In genomic region chr5:140268396-140268795, GRCm38 (mm10) we compare ENCODE assay signal across 24 mouse cellular contexts. TPM values are rescaled to one million over a fixed set of nuclear protein-coding genes. Genes with fewer than 3 reads are reported as not detected.
DNase-seq lines count a peak whose midpoint lies in the region; ATAC-seq and TF ChIP-seq lines count a peak whose summit lies in the region.
"Had no signal": no experiment of that assay in that cellular context is flagged by ENCODE, and none has a peak within 500 bp of the region (broad histone marks: within the 10 kb centered on the region; RNA-seq: fewer than 3 reads in every experiment).

No protein-coding gene starts in this region.

- no peak for ATAC-seq in forebrain, embryonic 12.5 days (ENCODE audit: low FRiP score)
- no peak for ATAC-seq in forebrain, embryonic 16.5 days
- no peak for ATAC-seq in midbrain, embryonic 14.5 days (ENCODE audit: low FRiP score, low TSS enrichment)
- ATAC-seq in midbrain, postnatal 0 days (ENCODE audit: low FRiP score), result no peak
- no peak for ATAC-seq in limb, embryonic 12.5 days (ENCODE audit: insufficient number of reproducible peaks, insufficient read depth, low FRiP score, low TSS enrichment, low read depth)
- ATAC-seq: activated CD4-positive, CD25-positive, alpha-beta regulatory T cell, adult 4 months; CD4-positive, CD25-positive, alpha-beta regulatory T cell, adult 4 months had no signal

- peaks cover 7% of the 10 kb centered on the region for H3K36me3 ChIP-seq in forebrain, embryonic 12.5 days (replicated peaks)
- no peaks in the 10 kb centered on the region for H3K36me3 ChIP-seq in forebrain, embryonic 16.5 days (ENCODE audit: control insufficient read depth, insufficient read depth)
- H3K36me3 ChIP-seq in midbrain, embryonic 14.5 days (ENCODE audit: control insufficient read depth, insufficient read depth, low read length), result peaks cover 4% of the 10 kb centered on the region; the same call in 1 of the 2 replicates
- H3K36me3 ChIP-seq in midbrain, postnatal 0 days (ENCODE audit: insufficient read depth, low read length), result no peaks in the 10 kb centered on the region
- no peaks in the 10 kb centered on the region for H3K36me3 ChIP-seq in thymus, adult 2 months (ENCODE audit: control insufficient read depth, insufficient read depth, low read length)
- peaks cover 24% of the 10 kb centered on the region for H3K36me3 ChIP-seq in limb, embryonic 12.5 days
- no peaks in the 10 kb centered on the region for H3K36me3 ChIP-seq in kidney, adult 2 months (ENCODE audit: control insufficient read depth, insufficient read depth, low read length)
- H3K36me3 ChIP-seq: hindbrain, embryonic 15.5 days had no signal

- peaks cover 30% of the 10 kb centered on the region for H3K4me1 ChIP-seq in forebrain, embryonic 12.5 days
- peaks cover 18% of the 10 kb centered on the region for H3K4me1 ChIP-seq in forebrain, embryonic 16.5 days (replicated peaks; ENCODE audit: control insufficient read depth, insufficient read depth, low read length)
- peaks cover 19% of the 10 kb centered on the region for H3K4me1 ChIP-seq in midbrain, embryonic 14.5 days (ENCODE audit: control insufficient read depth, insufficient read depth, low read length)
- peaks cover 5% of the 10 kb centered on the region; the same call in 1 of the 2 replicates for H3K4me1 ChIP-seq in midbrain, postnatal 0 days (ENCODE audit: insufficient read depth, low read length)
- peaks cover 66% of the 10 kb centered on the region for H3K4me1 ChIP-seq in thymus, adult 2 months (replicated peaks; ENCODE audit: control insufficient read depth, insufficient read depth, low read length)
- peaks cover 20% of the 10 kb centered on the region for H3K4me1 ChIP-seq in limb, embryonic 12.5 days (replicated peaks)
- H3K4me1 ChIP-seq in kidney, adult 2 months (ENCODE audit: control insufficient read depth, insufficient read depth, low read length), result no peaks in the 10 kb centered on the region

- 48% methylated on average over 4 of the region's 4 CpGs for WGBS in forebrain, embryonic 12.5 days
- 17% methylated on average over 4 of the region's 4 CpGs for WGBS in forebrain, embryonic 16.5 days
- 59% methylated on average over 4 of the region's 4 CpGs for WGBS in midbrain, embryonic 14.5 days
- WGBS in midbrain, postnatal 0 days, result 36% methylated on average over 4 of the region's 4 CpGs
- WGBS in thymus, adult 2 months, result 93% methylated on average over 4 of the region's 4 CpGs
- 32% methylated on average over 4 of the region's 4 CpGs for WGBS in limb, embryonic 12.5 days
- WGBS in kidney, adult 2 months, result 70% methylated on average over 4 of the region's 4 CpGs

- TF ChIP-seq POLR2A in thymus, adult 2 months (IDR thresholded peaks at IDR 0.05; ENCODE audit: control insufficient read depth, extremely low read depth, insufficient read depth, low read length, poor library complexity), result no peak
- TF ChIP-seq POLR2A in kidney, adult 2 months (IDR thresholded peaks at IDR 0.05; ENCODE audit: low read depth, low read length), result no peak

- peak; percentile 58 for DNase-seq in midbrain, embryonic 14.5 days
- DNase-seq in midbrain, postnatal 0 days (ENCODE audit: low spot score), result no peak
- no peak for DNase-seq in thymus, adult 2 months
- DNase-seq in thymus, postnatal 25 days, result no peak
- no peak for DNase-seq in kidney, adult 2 months
- DNase-seq: adrenal gland, adult 8-10 months; adrenal gland, postnatal 25 days; cerebellum, adult 11 months; cerebellum, adult 2 months; cerebellum, adult 9-11 months; cerebellum, postnatal 25 days; gastrocnemius, adult 2 months; gastrocnemius, postnatal 14 days; heart, adult 11 months had no signal

- no peak overlapping the region for H3K4me3 ChIP-seq in forebrain, embryonic 12.5 days (replicated peaks)
- H3K4me3 ChIP-seq in forebrain, embryonic 16.5 days (replicated peaks; ENCODE audit: low read length), result no peak overlapping the region
- no peak overlapping the region for H3K4me3 ChIP-seq in midbrain, embryonic 14.5 days (replicated peaks; ENCODE audit: low read depth, low read length)
- H3K4me3 ChIP-seq in midbrain, postnatal 0 days (ENCODE audit: low read depth, low read length), result no peak overlapping the region
- H3K4me3 ChIP-seq in thymus, adult 2 months (ENCODE audit: control insufficient read depth, insufficient read depth, low read length), result no peak overlapping the region
- H3K4me3 ChIP-seq in limb, embryonic 12.5 days (replicated peaks), result no peak overlapping the region
- no peak overlapping the region for H3K4me3 ChIP-seq in kidney, adult 2 months (ENCODE audit: insufficient read depth, low read depth, low read length)
- H3K4me3 ChIP-seq: embryonic facial prominence, embryonic 12.5 days; embryonic facial prominence, embryonic 15.5 days; gastrocnemius, adult 2 months; hindbrain, embryonic 12.5 days; hindbrain, embryonic 15.5 days had no signal

- H3K27ac ChIP-seq in forebrain, embryonic 12.5 days, result peak overlapping the region; percentile 56; the same call in 1 of the 2 replicates
- H3K27ac ChIP-seq in forebrain, embryonic 16.5 days (ENCODE audit: low read length), result no peak overlapping the region
- no peak overlapping the region for H3K27ac ChIP-seq in midbrain, embryonic 14.5 days (replicated peaks; ENCODE audit: low read depth, low read length)
- H3K27ac ChIP-seq in midbrain, postnatal 0 days (ENCODE audit: low read depth, low read length), result no peak overlapping the region
- H3K27ac ChIP-seq in thymus, adult 2 months (ENCODE audit: control insufficient read depth, insufficient read depth, low read length), result peak overlapping the region; percentile 30
- H3K27ac ChIP-seq in limb, embryonic 12.5 days, result peak overlapping the region; percentile 69; the same call in 1 of the 2 replicates
- no peak overlapping the region for H3K27ac ChIP-seq in kidney, adult 2 months (ENCODE audit: insufficient read depth, low read depth, low read length)
- H3K27ac ChIP-seq: embryonic facial prominence, embryonic 12.5 days; embryonic facial prominence, embryonic 15.5 days; gastrocnemius, adult 2 months; hindbrain, embryonic 12.5 days; hindbrain, embryonic 15.5 days had no signal

- H3K4me2 ChIP-seq in forebrain, embryonic 12.5 days, result no peak overlapping the region
- H3K4me2 ChIP-seq in forebrain, embryonic 16.5 days (ENCODE audit: low read length), result no peak overlapping the region
- H3K4me2 ChIP-seq in midbrain, embryonic 14.5 days (ENCODE audit: low read length), result no peak overlapping the region
- H3K4me2 ChIP-seq in midbrain, postnatal 0 days (ENCODE audit: low read depth, low read length, poor library complexity, severe bottlenecking), result no peak overlapping the region
- no peak overlapping the region for H3K4me2 ChIP-seq in limb, embryonic 12.5 days
- H3K4me2 ChIP-seq: embryonic facial prominence, embryonic 12.5 days; embryonic facial prominence, embryonic 15.5 days; heart, embryonic 11.5 days; hindbrain, embryonic 12.5 days; hindbrain, embryonic 15.5 days had no signal

- no peak for TF ChIP-seq CTCF in midbrain, postnatal 0 days (IDR thresholded peaks at IDR 0.05)
- no peak for TF ChIP-seq CTCF in thymus, adult 2 months (IDR thresholded peaks at IDR 0.05; ENCODE audit: borderline replicate concordance, control insufficient read depth, extremely low read depth, insufficient read depth, low read length, poor library complexity)
- no peak for TF ChIP-seq CTCF in kidney, adult 2 months (conservative IDR thresholded peaks at IDR 0.05; ENCODE audit: insufficient read depth, insufficient read length, low read depth, low read length)

- no peak overlapping the region for H3K9ac ChIP-seq in forebrain, embryonic 12.5 days
- H3K9ac ChIP-seq in forebrain, embryonic 16.5 days (replicated peaks; ENCODE audit: low read depth, low read length), result no peak overlapping the region
- no peak overlapping the region for H3K9ac ChIP-seq in midbrain, embryonic 14.5 days (replicated peaks; ENCODE audit: low read length)
- H3K9ac ChIP-seq in midbrain, postnatal 0 days (replicated peaks; ENCODE audit: low read length, poor library complexity, severe bottlenecking), result no peak overlapping the region
- no peak overlapping the region for H3K9ac ChIP-seq in limb, embryonic 12.5 days (replicated peaks)
- H3K9ac ChIP-seq: embryonic facial prominence, embryonic 12.5 days; embryonic facial prominence, embryonic 15.5 days; hindbrain, embryonic 12.5 days; hindbrain, embryonic 15.5 days had no signal

- H3K27me3 ChIP-seq in forebrain, embryonic 12.5 days, result no peaks in the 10 kb centered on the region
- H3K27me3 ChIP-seq in forebrain, embryonic 16.5 days (replicated peaks; ENCODE audit: control insufficient read depth, insufficient read depth, low read length), result no peaks in the 10 kb centered on the region
- H3K27me3 ChIP-seq in midbrain, embryonic 14.5 days (ENCODE audit: control insufficient read depth, insufficient read depth, low read length), result no peaks in the 10 kb centered on the region
- H3K27me3 ChIP-seq in midbrain, postnatal 0 days (ENCODE audit: insufficient read depth, low read length), result no peaks in the 10 kb centered on the region
- H3K27me3 ChIP-seq in thymus, adult 2 months (ENCODE audit: control insufficient read depth, insufficient read depth, low read length), result no peaks in the 10 kb centered on the region
- H3K27me3 ChIP-seq in limb, embryonic 12.5 days, result no peaks in the 10 kb centered on the region
- no peaks in the 10 kb centered on the region for H3K27me3 ChIP-seq in kidney, adult 2 months (replicated peaks; ENCODE audit: control insufficient read depth, insufficient read depth, low read length)
- H3K27me3 ChIP-seq: embryonic facial prominence, embryonic 12.5 days; embryonic facial prominence, embryonic 15.5 days; hindbrain, embryonic 12.5 days; hindbrain, embryonic 15.5 days had no signal

- no peaks in the 10 kb centered on the region for H3K9me3 ChIP-seq in forebrain, embryonic 12.5 days
- no peaks in the 10 kb centered on the region for H3K9me3 ChIP-seq in forebrain, embryonic 16.5 days (ENCODE audit: control insufficient read depth, low read length)
- no peaks in the 10 kb centered on the region for H3K9me3 ChIP-seq in midbrain, embryonic 14.5 days (ENCODE audit: control insufficient read depth, low read length)
- H3K9me3 ChIP-seq in midbrain, postnatal 0 days (ENCODE audit: low read length), result no peaks in the 10 kb centered on the region
- no peaks in the 10 kb centered on the region for H3K9me3 ChIP-seq in limb, embryonic 12.5 days
- H3K9me3 ChIP-seq: embryonic facial prominence, embryonic 12.5 days; embryonic facial prominence, embryonic 15.5 days; hindbrain, embryonic 12.5 days; hindbrain, embryonic 15.5 days had no signal

RNA-seq across cellular contexts. Expression of gene Mad1l1, which starts 53.0 kb away (rescaled TPM):
- 46.4 and 49.7 TPM in 2 replicates for polyA plus RNA-seq in forebrain, embryonic 12.5 days (2016; fragmentation: Nextera tagmentation; extraction: Ambion mirVana)
- 33.4 and 36.5 TPM in 2 replicates for polyA plus RNA-seq in forebrain, embryonic 16.5 days (2015; fragmentation: Nextera tagmentation; extraction: Ambion mirVana)
- polyA plus RNA-seq in midbrain, embryonic 14.5 days (2014; fragmentation: Nextera tagmentation; extraction: Ambion mirVana), result 29.8 and 30.3 TPM in 2 replicates
- 25.9 and 28.5 TPM in 2 replicates for total RNA-seq in midbrain, postnatal 0 days (2014; rRNA removed)
- polyA plus RNA-seq in midbrain, postnatal 0 days (2015; fragmentation: Nextera tagmentation; extraction: Ambion mirVana), result 33.5 and 34.0 TPM in 2 replicates
- polyA plus RNA-seq in thymus, adult 2 months (2012; rRNA removed), result 197 and 252 TPM in 2 replicates
- polyA plus RNA-seq in limb, embryonic 12.5 days (2016; fragmentation: Nextera tagmentation; extraction: Ambion mirVana), result 55.9 and 57.2 TPM in 2 replicates
- 12.6 and 14.2 TPM in 2 replicates for polyA plus RNA-seq in kidney, adult 2 months (2012; rRNA removed)

RNA-seq across cellular contexts. Expression of gene Nudt1, which starts 53.1 kb away (rescaled TPM):
- 36.2 and 41.7 TPM in 2 replicates for polyA plus RNA-seq in forebrain, embryonic 12.5 days (2016; fragmentation: Nextera tagmentation; extraction: Ambion mirVana)
- polyA plus RNA-seq in forebrain, embryonic 16.5 days (2015; fragmentation: Nextera tagmentation; extraction: Ambion mirVana), result 18.6 and 19.8 TPM in 2 replicates
- polyA plus RNA-seq in midbrain, embryonic 14.5 days (2014; fragmentation: Nextera tagmentation; extraction: Ambion mirVana), result 16.5 and 18.8 TPM in 2 replicates
- 7.6 and 10.5 TPM in 2 replicates for total RNA-seq in midbrain, postnatal 0 days (2014; rRNA removed)
- polyA plus RNA-seq in midbrain, postnatal 0 days (2015; fragmentation: Nextera tagmentation; extraction: Ambion mirVana), result 16.6 and 17.9 TPM in 2 replicates
- 23.3 and 25.0 TPM in 2 replicates for polyA plus RNA-seq in thymus, adult 2 months (2012; rRNA removed)
- 48.3 and 52.1 TPM in 2 replicates for polyA plus RNA-seq in limb, embryonic 12.5 days (2016; fragmentation: Nextera tagmentation; extraction: Ambion mirVana)
- polyA plus RNA-seq in kidney, adult 2 months (2012; rRNA removed), result 17.9 and 20.4 TPM in 2 replicates

Comparison
In these comparisons a context has a peak if more than half of its experiments do, and no peak if none do; other contexts are left out.
1. H3K27ac ChIP-seq: peak in forebrain, embryonic 12.5 days (single experiment), thymus, adult 2 months (single experiment) and limb, embryonic 12.5 days (single experiment); none in forebrain, embryonic 16.5 days (single experiment), midbrain, embryonic 14.5 days (single experiment), midbrain, postnatal 0 days (single experiment) and kidney, adult 2 months (single experiment).